Mouse (Mus musculus) testis, adult 10 weeks (tissue): ENCODE measurements around the gene Ddx56. TPM values are rescaled to one million over a fixed set of nuclear protein-coding genes. Genes with fewer than 3 reads are reported as not detected.

ENCODE experiments used
- polyA plus RNA-seq: library from polyadenylated mRNA; stranded (reverse); fragments of 350-450 nt; fragmentation: Illumina TruSeq; extraction: RNeasy Lipid Tissue Mini Kit (QIAGEN cat#74804); gene quantifications from one replicate; pipeline ENCODE4 v1.2.3, GENCODE M21; 2014; ENCODE audit warnings: low read depth, low replicate concordance

Gene Ddx56
- polyA plus RNA-seq: 11.2 TPM

GRCm38 (mm10) chr11:6267320-6268254, at the start of gene Ddx56:
Ddx56 (minus strand) TSS chr11:6267772.

GRCm38 (mm10) chr11:6291401-6292115, 24.0 kb upstream of the Ddx56 start, which contains the start of gene Ogdh:
Ogdh (plus strand) TSS chr11:6291633.

GRCm38 (mm10) chr11:6274387-6275093, 7.0 kb upstream of the Ddx56 start, which contains the start of gene Tmed4:
Tmed4 (minus strand) TSS chr11:6274870.

GRCm38 (mm10) chr11:6230012-6230411, 37.6 kb downstream of the Ddx56 start, which contains the start of gene Npc1l1:
Npc1l1 (minus strand) TSS chr11:6230143.

Other genes starting within 250 kb of the Ddx56 start
- gene Camk2b, start 201.4 kb downstream of the Ddx56 start, polyA plus RNA-seq: 0.45 TPM
- gene A730071L15Rik, start 67.7 kb downstream of the Ddx56 start, polyA plus RNA-seq: 0.67 TPM
- 11.7 TPM for gene Nudcd3, start 67.4 kb downstream of the Ddx56 start, polyA plus RNA-seq
- gene Npc1l1, start 37.6 kb downstream of the Ddx56 start, polyA plus RNA-seq: 0.06 TPM
- gene Tmed4, start 7.1 kb upstream of the Ddx56 start, polyA plus RNA-seq: 35.4 TPM
- gene Ogdh, start 23.9 kb upstream of the Ddx56 start, polyA plus RNA-seq: 56.3 TPM
- gene Zmiz2, start 121.3 kb upstream of the Ddx56 start, polyA plus RNA-seq: 1.9 TPM
- 844 TPM for gene Ppia, start 147.7 kb upstream of the Ddx56 start, polyA plus RNA-seq
- gene H2afv, start 176.7 kb upstream of the Ddx56 start, polyA plus RNA-seq: 5.1 TPM
- gene Purb, start 208.1 kb upstream of the Ddx56 start, polyA plus RNA-seq: 42.9 TPM